Comparison of ENCODE assay signal across 34 mouse cellular contexts in the genomic region with DNA sequence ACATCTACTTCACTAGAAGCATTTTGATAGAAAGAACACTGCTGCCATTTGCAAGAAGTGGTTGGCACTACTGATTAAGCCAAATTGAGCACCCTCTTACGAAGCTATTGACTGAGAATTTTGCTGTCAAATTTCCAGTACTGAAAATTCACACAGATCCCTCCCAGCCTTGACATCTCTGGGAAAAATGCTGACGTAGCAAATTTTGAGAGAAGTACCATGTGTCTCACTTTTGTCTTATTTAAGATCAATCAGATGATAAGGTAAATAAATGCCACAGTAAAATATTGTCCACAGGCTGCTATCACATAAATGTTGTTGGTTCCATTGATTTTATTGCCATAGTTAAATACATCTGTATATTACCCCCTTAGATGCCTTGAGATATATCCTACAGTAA.
"Had no signal": no experiment of that assay in that cellular context is flagged by ENCODE, and none has a peak within 500 bp of the region (broad histone marks: within the 10 kb centered on the region; RNA-seq: fewer than 3 reads in every experiment).

No protein-coding gene starts in this region.

- H3K27ac ChIP-seq: heart, embryonic 10.5 days; heart, embryonic 13.5 days; heart, embryonic 15.5 days; hindbrain, embryonic 10.5 days; hindbrain, embryonic 12.5 days; hindbrain, embryonic 14.5 days; hindbrain, embryonic 15.5 days; hindbrain, postnatal 0 days; intestine, embryonic 15.5 days; kidney, embryonic 15.5 days; kidney, postnatal 0 days; left cerebral cortex, adult 2 months had no signal

- H3K9me3 ChIP-seq: heart, embryonic 10.5 days; heart, embryonic 12.5 days; heart, embryonic 13.5 days; heart, embryonic 15.5 days; hindbrain, embryonic 10.5 days; hindbrain, embryonic 12.5 days; hindbrain, embryonic 15.5 days; intestine, embryonic 15.5 days; kidney, embryonic 15.5 days had no signal

- ATAC-seq: hindbrain, embryonic 16.5 days; hindbrain, postnatal 0 days; inflammation-experienced regulatory T-cells, adult 6 months; intestine, embryonic 15.5 days; intestine, embryonic 16.5 days; intestine, postnatal 0 days had no signal

- DNase-seq: heart, postnatal 10 days; heart, postnatal 14 days; heart, postnatal 36 days; heart, postnatal 4 days; kidney, adult 11 months; kidney, adult 18-20 months; kidney, adult 2 months; kidney, adult 8-10 months; kidney, adult 9 months; kidney, postnatal 10 days; kidney, postnatal 25 days; kidney, postnatal 36 days; kidney, postnatal 4 days; layer of hippocampus, adult 9-11 months; layer of hippocampus, postnatal 36 days had no signal

- H3K9ac ChIP-seq: heart, embryonic 12.5 days; heart, embryonic 13.5 days; heart, embryonic 15.5 days; hindbrain, embryonic 12.5 days; hindbrain, embryonic 14.5 days; hindbrain, embryonic 15.5 days; intestine, embryonic 15.5 days; kidney, embryonic 15.5 days had no signal

- H3K4me1 ChIP-seq: heart, embryonic 10.5 days; heart, embryonic 12.5 days; heart, embryonic 13.5 days; heart, embryonic 15.5 days; hindbrain, embryonic 10.5 days; hindbrain, embryonic 12.5 days; hindbrain, embryonic 15.5 days; intestine, embryonic 15.5 days; kidney, embryonic 15.5 days had no signal

- H3K4me2 ChIP-seq: heart, embryonic 11.5 days; heart, embryonic 12.5 days; heart, embryonic 13.5 days; heart, embryonic 15.5 days; hindbrain, embryonic 12.5 days; hindbrain, embryonic 14.5 days; hindbrain, embryonic 15.5 days; intestine, embryonic 15.5 days; kidney, embryonic 15.5 days had no signal

- H3K27me3 ChIP-seq: heart, embryonic 12.5 days; heart, embryonic 13.5 days; heart, embryonic 15.5 days; hindbrain, embryonic 12.5 days; hindbrain, embryonic 15.5 days; intestine, embryonic 15.5 days; kidney, embryonic 15.5 days had no signal

- H3K4me3 ChIP-seq: heart, embryonic 10.5 days; heart, embryonic 12.5 days; heart, embryonic 13.5 days; heart, embryonic 15.5 days; hindbrain, embryonic 10.5 days; hindbrain, embryonic 12.5 days; hindbrain, embryonic 15.5 days; intestine, embryonic 15.5 days; kidney, embryonic 15.5 days; layer of hippocampus, adult 2 months; left cerebral cortex, adult 2 months had no signal

- H3K36me3 ChIP-seq: heart, embryonic 10.5 days; heart, embryonic 12.5 days; heart, embryonic 13.5 days; heart, embryonic 15.5 days; hindbrain, embryonic 10.5 days; hindbrain, embryonic 12.5 days; hindbrain, embryonic 15.5 days; intestine, embryonic 15.5 days; kidney, embryonic 15.5 days had no signal
